Mouse (Mus musculus) small intestine, adult 2 months (tissue): ENCODE results near the gene E2f4.

Experiments
- CTCF ChIP-seq: fragments of 200-500 bp; IDR thresholded peaks from 2 replicates; pipeline ENCODE4 v1.5.1; 2012; ENCODE audit warnings: low read depth, mild to moderate bottlenecking, control low read depth, inconsistent platforms, low read length, moderate library complexity, mixed read lengths; ENCODE audit not compliant: insufficient replicate concordance, insufficient read length; ENCODE audit errors: extremely low read depth
- POLR2A ChIP-seq: fragments of 200-500 bp; IDR thresholded peaks from 2 replicates; pipeline ENCODE4 v1.6.1; 2012; ENCODE audit warnings: low read depth, mild to moderate bottlenecking, control low read depth, inconsistent platforms, low read length, moderate library complexity

DNA sequence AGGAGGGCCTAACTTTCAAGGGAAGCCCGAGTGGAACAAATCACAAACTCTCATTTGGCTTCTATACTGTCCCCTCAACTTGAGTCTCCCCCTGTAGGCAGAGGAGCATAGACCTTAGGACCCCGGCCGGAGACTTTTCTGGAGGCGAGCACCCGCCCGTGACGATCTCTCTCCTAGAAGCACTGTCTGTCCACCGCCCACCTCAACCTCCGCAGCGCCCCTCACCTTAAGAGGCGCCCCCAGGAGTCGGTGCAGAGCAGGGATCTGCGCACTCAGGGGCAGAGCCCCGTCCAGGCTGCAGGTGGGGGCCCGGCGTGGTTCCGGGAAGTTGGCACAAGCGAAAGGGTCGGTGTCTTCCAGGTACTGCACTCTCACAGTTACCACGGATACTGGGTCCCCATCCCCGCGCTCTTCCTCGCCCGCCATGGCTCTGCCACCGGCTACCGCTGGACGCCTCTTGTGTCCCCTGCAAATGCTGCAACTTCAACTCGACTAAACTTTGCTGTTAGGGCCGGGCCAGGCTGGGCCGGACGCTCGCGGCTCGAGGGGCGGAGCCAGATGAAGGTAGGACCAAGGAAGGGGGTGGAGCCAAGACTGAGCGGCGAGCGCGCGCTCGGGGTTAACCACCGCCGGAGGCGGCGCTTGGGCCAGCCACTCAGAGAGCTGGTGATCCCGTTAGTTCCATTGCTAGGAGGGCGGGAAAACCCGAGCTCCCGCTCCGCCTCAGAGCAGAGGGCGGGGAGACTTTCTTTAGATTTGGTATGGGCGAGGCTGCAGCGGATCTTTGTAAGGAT lies 50.2 kb downstream of the E2f4 start, which contains the start of gene Fhod1:
- TF ChIP-seq CTCF (no peak), POLR2A (peak; percentile 87)
